Mouse (Mus musculus): ENCODE measurements around the gene Rgl3. TPM values are rescaled to one million over a fixed set of nuclear protein-coding genes. Genes with fewer than 3 reads are reported as not detected.

Rgl3 gene
- polyA plus RNA-seq, 1 experiment, result 7.0 TPM

GRCm38 (mm10) chr9:21950322-21950721, 38.9 kb downstream of the Rgl3 start:
- no peak overlapping the region for H3ac ChIP-seq (ENCODE audit: control insufficient read depth, insufficient read length, low read depth)
- no peaks in the 10 kb centered on the region for H3K79me3 ChIP-seq (ENCODE audit: low read depth)
- no peak for TF ChIP-seq FOSL1 (IDR thresholded peaks at IDR 0.05; ENCODE audit: insufficient read depth, low read length, poor library complexity, severe bottlenecking)
- peak; percentile 83 for TF ChIP-seq MAX (IDR thresholded peaks at IDR 0.05)
- no peak for TF ChIP-seq CEBPB (IDR thresholded peaks at IDR 0.05; ENCODE audit: low read depth)
- H3K27me3 ChIP-seq (ENCODE audit: control insufficient read depth, insufficient read depth, insufficient read length), result no peaks in the 10 kb centered on the region
- no peak overlapping the region for H3K4me3 ChIP-seq (ENCODE audit: insufficient read depth, poor library complexity, severe bottlenecking)
- H3K79me2 ChIP-seq (ENCODE audit: control insufficient read depth, insufficient read depth), result no peaks in the 10 kb centered on the region
- H3K36me3 ChIP-seq (ENCODE audit: control insufficient read depth, insufficient read depth), result no peaks in the 10 kb centered on the region

- Histone ChIP-seq H3K27me3 (ENCODE audit: control insufficient read depth, insufficient read depth, insufficient read length) (no peaks in the 10 kb centered on the region), H3K4me3 (ENCODE audit: insufficient read depth, poor library complexity, severe bottlenecking) (no peak overlapping the region), H3K79me3 (ENCODE audit: low read depth) (no peaks in the 10 kb centered on the region), H3K36me3 (ENCODE audit: control insufficient read depth, insufficient read depth) (no peaks in the 10 kb centered on the region), H3ac (ENCODE audit: control insufficient read depth, insufficient read length, low read depth) (no peak overlapping the region), H3K79me2 (ENCODE audit: control insufficient read depth, insufficient read depth) (no peaks in the 10 kb centered on the region)
- no peak for TF ChIP-seq CEBPB (IDR thresholded peaks at IDR 0.05; ENCODE audit: low read depth)
- TF ChIP-seq CTCF (IDR thresholded peaks at IDR 0.05; ENCODE audit: control insufficient read depth, insufficient read depth, insufficient read length), result no peak
- TF ChIP-seq USF1 (IDR thresholded peaks at IDR 0.05; ENCODE audit: low read depth), result no peak
- no peak for TF ChIP-seq MYOD1 (IDR thresholded peaks at IDR 0.05; ENCODE audit: control insufficient read depth, insufficient read length, low read depth)
- no peak for TF ChIP-seq FOSL1 (IDR thresholded peaks at IDR 0.05; ENCODE audit: insufficient read depth, low read length, poor library complexity, severe bottlenecking)
- TF ChIP-seq MAX (IDR thresholded peaks at IDR 0.05), result no peak
- no peak for TF ChIP-seq MYOG (IDR thresholded peaks at IDR 0.05; ENCODE audit: control insufficient read depth, extremely low read depth, insufficient read length)
Measured at GRCm38 (mm10) chr9:21948790-21949189, 40.5 kb downstream of the Rgl3 start.

GRCm38 (mm10) chr9:21948146-21948545, 41.1 kb downstream of the Rgl3 start:
- Histone ChIP-seq H3K4me3 (ENCODE audit: insufficient read depth, poor library complexity, severe bottlenecking) (no peak overlapping the region), H3ac (ENCODE audit: control insufficient read depth, insufficient read length, low read depth) (no peak overlapping the region), H3K79me3 (ENCODE audit: low read depth) (no peaks in the 10 kb centered on the region), H3K27me3 (ENCODE audit: control insufficient read depth, insufficient read depth, insufficient read length) (no peaks in the 10 kb centered on the region), H3K36me3 (ENCODE audit: control insufficient read depth, insufficient read depth) (no peaks in the 10 kb centered on the region), H3K79me2 (ENCODE audit: control insufficient read depth, insufficient read depth) (no peaks in the 10 kb centered on the region)
- no peak for TF ChIP-seq MYOG (IDR thresholded peaks at IDR 0.05; ENCODE audit: control insufficient read depth, extremely low read depth, insufficient read length)
- TF ChIP-seq MAX (IDR thresholded peaks at IDR 0.05), result no peak
- TF ChIP-seq FOSL1 (IDR thresholded peaks at IDR 0.05; ENCODE audit: insufficient read depth, low read length, poor library complexity, severe bottlenecking), result no peak
- TF ChIP-seq CTCF (IDR thresholded peaks at IDR 0.05; ENCODE audit: control insufficient read depth, insufficient read depth, insufficient read length), result no peak
- TF ChIP-seq CEBPB (IDR thresholded peaks at IDR 0.05; ENCODE audit: low read depth), result no peak
- TF ChIP-seq USF1 (IDR thresholded peaks at IDR 0.05; ENCODE audit: low read depth), result no peak
- TF ChIP-seq MYOD1 (IDR thresholded peaks at IDR 0.05; ENCODE audit: control insufficient read depth, insufficient read length, low read depth), result no peak

GRCm38 (mm10) chr9:21947540-21948130, 41.6 kb downstream of the Rgl3 start:
- no peaks in the 10 kb centered on the region for H3K79me2 ChIP-seq (ENCODE audit: control insufficient read depth, insufficient read depth)
- no peaks in the 10 kb centered on the region for H3K27me3 ChIP-seq (ENCODE audit: control insufficient read depth, insufficient read depth, insufficient read length)
- TF ChIP-seq USF1 (IDR thresholded peaks at IDR 0.05; ENCODE audit: low read depth) (no peak), CTCF (IDR thresholded peaks at IDR 0.05; ENCODE audit: control insufficient read depth, insufficient read depth, insufficient read length) (no peak), MYOG (IDR thresholded peaks at IDR 0.05; ENCODE audit: control insufficient read depth, extremely low read depth, insufficient read length) (no peak)
- H3K79me3 ChIP-seq (ENCODE audit: low read depth), result no peaks in the 10 kb centered on the region
- no peaks in the 10 kb centered on the region for H3K36me3 ChIP-seq (ENCODE audit: control insufficient read depth, insufficient read depth)
- no peak overlapping the region for H3ac ChIP-seq (ENCODE audit: control insufficient read depth, insufficient read length, low read depth)
- H3K4me3 ChIP-seq (ENCODE audit: insufficient read depth, poor library complexity, severe bottlenecking), result no peak overlapping the region

GRCm38 (mm10) chr9:21944267-21944666, 45.0 kb downstream of the Rgl3 start:
- no peak overlapping the region for H3K4me3 ChIP-seq (ENCODE audit: insufficient read depth, poor library complexity, severe bottlenecking)
- no peaks in the 10 kb centered on the region for H3K27me3 ChIP-seq (ENCODE audit: control insufficient read depth, insufficient read depth, insufficient read length)

GRCm38 (mm10) chr9:21943638-21944037, 45.6 kb downstream of the Rgl3 start:
- Histone ChIP-seq H3K79me3 (ENCODE audit: low read depth) (no peaks in the 10 kb centered on the region), H3ac (ENCODE audit: control insufficient read depth, insufficient read length, low read depth) (no peak overlapping the region), H3K4me3 (ENCODE audit: insufficient read depth, poor library complexity, severe bottlenecking) (no peak overlapping the region), H3K79me2 (ENCODE audit: control insufficient read depth, insufficient read depth) (no peaks in the 10 kb centered on the region), H3K36me3 (ENCODE audit: control insufficient read depth, insufficient read depth) (no peaks in the 10 kb centered on the region), H3K27me3 (ENCODE audit: control insufficient read depth, insufficient read depth, insufficient read length) (no peaks in the 10 kb centered on the region)
- TF ChIP-seq MAX (IDR thresholded peaks at IDR 0.05) (no peak), USF1 (IDR thresholded peaks at IDR 0.05; ENCODE audit: low read depth) (no peak), MYOD1 (IDR thresholded peaks at IDR 0.05; ENCODE audit: control insufficient read depth, insufficient read length, low read depth) (no peak), FOSL1 (IDR thresholded peaks at IDR 0.05; ENCODE audit: insufficient read depth, low read length, poor library complexity, severe bottlenecking) (no peak), CEBPB (IDR thresholded peaks at IDR 0.05; ENCODE audit: low read depth) (no peak), MYOG (IDR thresholded peaks at IDR 0.05; ENCODE audit: control insufficient read depth, extremely low read depth, insufficient read length) (no peak), CTCF (IDR thresholded peaks at IDR 0.05; ENCODE audit: control insufficient read depth, insufficient read depth, insufficient read length) (no peak)

More at GRCm38 (mm10) chr9:21944267-21944666, 45.0 kb downstream of the Rgl3 start:
- no peaks in the 10 kb centered on the region for H3K36me3 ChIP-seq (ENCODE audit: control insufficient read depth, insufficient read depth)
- H3K79me2 ChIP-seq (ENCODE audit: control insufficient read depth, insufficient read depth), result no peaks in the 10 kb centered on the region
- no peaks in the 10 kb centered on the region for H3K79me3 ChIP-seq (ENCODE audit: low read depth)
- no peak overlapping the region for H3ac ChIP-seq (ENCODE audit: control insufficient read depth, insufficient read length, low read depth)
- TF ChIP-seq FOSL1 (IDR thresholded peaks at IDR 0.05; ENCODE audit: insufficient read depth, low read length, poor library complexity, severe bottlenecking) (no peak), MYOG (IDR thresholded peaks at IDR 0.05; ENCODE audit: control insufficient read depth, extremely low read depth, insufficient read length) (no peak), CEBPB (IDR thresholded peaks at IDR 0.05; ENCODE audit: low read depth) (no peak), MYOD1 (IDR thresholded peaks at IDR 0.05; ENCODE audit: control insufficient read depth, insufficient read length, low read depth) (no peak), USF1 (IDR thresholded peaks at IDR 0.05; ENCODE audit: low read depth) (no peak), CTCF (IDR thresholded peaks at IDR 0.05; ENCODE audit: control insufficient read depth, insufficient read depth, insufficient read length) (no peak), MAX (IDR thresholded peaks at IDR 0.05) (no peak)

Measured in C2C12 (cell line).